Mouse (Mus musculus) heart, embryonic 14.5 days (tissue): Measurements from ENCODE around the gene Ctf2. TPM values are rescaled to one million over a fixed set of nuclear protein-coding genes. Genes with fewer than 3 reads are reported as not detected.
A peak's percentile ranks its signal among the peaks of the same experiment; 100 is the strongest.
"Not testable (repeated sequence)": the region's sequence is repeated elsewhere in the genome, so short reads cannot be mapped to it uniquely, and the experiment has no call there.

Experiments
- ATAC-seq: fragments of 200-750 bp; cut with Nextera tagmentation; 2 replicates; pipeline ENCODE4 v1.8.0; 2017; ENCODE audit warnings: low read depth, moderate TSS enrichment; ENCODE audit not compliant: insufficient number of reproducible peaks, insufficient read depth, low FRiP score
- H3K27ac ChIP-seq, 2 experiments: fragments of 200-500 bp in 1 of 2; fragments of 300-500 bp in 1 of 2; sonication (generic) in 1 of 2; replicated peaks in 1 of 2; 2 replicates each; pipeline ENCODE4 v1.5.1; 2012 to 2014; ENCODE audit warnings: low read depth in 2 of 2, low read length in 2 of 2, control low read depth in 1 of 2, mild to moderate bottlenecking in 1 of 2, mixed read lengths in 1 of 2; ENCODE audit not compliant: control insufficient read depth in 1 of 2, insufficient read depth in 1 of 2
- H3K27me3 ChIP-seq: fragments of 300-500 bp; sonication (generic); 2 replicates; pipeline ENCODE4 v1.6.1; 2014; ENCODE audit warnings: mild to moderate bottlenecking, low read length, control low read depth; ENCODE audit not compliant: control insufficient read depth, insufficient read depth
- H3K36me3 ChIP-seq: fragments of 300-500 bp; sonication (generic); 2 replicates; pipeline ENCODE4 v1.6.1; 2014; ENCODE audit warnings: mild to moderate bottlenecking, control low read depth, low read length, mixed read lengths; ENCODE audit not compliant: control insufficient read depth, insufficient read depth
- H3K4me1 ChIP-seq, 2 experiments: fragments of 200-500 bp in 1 of 2; fragments of 300-500 bp in 1 of 2; sonication (generic) in 1 of 2; 2 replicates each; pipeline ENCODE4 v1.6.1; 2012 to 2014; ENCODE audit warnings: low read length in 2 of 2, control low read depth in 1 of 2, mixed read lengths in 1 of 2; ENCODE audit not compliant: control insufficient read depth in 2 of 2, insufficient read depth in 2 of 2
- H3K4me2 ChIP-seq: fragments of 300-500 bp; sonication (generic); 2 replicates; pipeline ENCODE4 v1.6.1; 2014; ENCODE audit warnings: mild to moderate bottlenecking, low read length
- H3K4me3 ChIP-seq, 2 experiments: fragments of 200-500 bp in 1 of 2; fragments of 300-500 bp in 1 of 2; sonication (generic) in 1 of 2; 2 replicates each; pipeline ENCODE4 v1.5.1; 2012 to 2014; ENCODE audit warnings: low read length in 2 of 2, mild to moderate bottlenecking in 2 of 2, control low read depth in 1 of 2, low read depth in 1 of 2, moderate library complexity in 1 of 2; ENCODE audit not compliant: control insufficient read depth in 1 of 2, insufficient read depth in 1 of 2
- H3K9ac ChIP-seq: fragments of 300-500 bp; sonication (generic); 2 replicates; pipeline ENCODE4 v1.6.1; 2014; ENCODE audit warnings: mild to moderate bottlenecking, low read length
- H3K9me3 ChIP-seq: fragments of 300-500 bp; sonication (generic); 2 replicates; pipeline ENCODE4 v1.6.1; 2016; ENCODE audit warnings: low read length, control low read depth; ENCODE audit not compliant: control insufficient read depth
- WGBS: fragments of 180-500 bp; shearing (Covaris S2); extraction: QIAGEN DNeasy Blood & Tissue Kit; methylation state at CpG from one replicate; pipeline ENCODE4 v1.1.7; 2014; 5-methylcytosine and 5-hydroxymethylcytosine counted together
- polyA plus RNA-seq: library from polyadenylated mRNA; unstranded; fragments of >200 nt; fragmentation: Nextera tagmentation; extraction: Ambion mirVana; gene quantifications from 2 replicates; pipeline ENCODE4 v1.2.1, GENCODE M21; 2014

The Ctf2 gene
- polyA plus RNA-seq, 1 experiment from 2014 or later: not detected

DNA sequence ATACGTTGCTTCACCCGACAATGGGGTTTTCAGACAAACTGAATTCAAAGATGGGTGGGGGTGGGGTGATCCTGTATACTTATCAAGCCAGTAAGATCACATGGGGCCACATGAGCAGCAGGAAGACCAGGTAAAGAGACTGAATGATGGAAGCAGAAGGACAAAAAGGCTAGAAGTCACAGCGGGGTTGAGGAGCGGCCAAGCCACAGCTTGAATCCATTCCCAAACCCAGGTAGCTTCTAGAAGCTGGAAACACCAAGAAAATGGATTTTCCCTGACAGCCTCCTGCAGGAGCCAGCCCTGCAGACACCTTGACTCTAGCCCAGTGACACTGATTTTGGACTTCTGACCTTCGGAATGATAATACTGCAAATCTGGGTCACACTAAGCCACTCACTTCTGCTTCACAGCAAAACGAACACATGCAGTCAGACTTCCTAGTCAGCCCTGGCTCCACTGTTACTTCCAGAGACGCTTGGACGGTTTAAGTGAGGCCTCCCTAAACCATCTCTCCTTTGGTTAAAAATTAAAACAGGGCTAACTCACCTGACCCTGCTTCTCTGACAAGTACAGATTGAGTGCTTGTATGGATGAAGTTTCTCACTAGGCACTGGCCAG lies 28.3 kb downstream of the Ctf2 start:
- no peak overlapping the region for H3K9ac ChIP-seq
- WGBS: 88% methylated on average over 8 of the region's 8 CpGs
- no peak overlapping the region for H3K4me3 ChIP-seq
- H3K36me3 ChIP-seq: peaks cover 70% of the 10 kb centered on the region
- H3K9me3 ChIP-seq: no peaks in the 10 kb centered on the region
- no peak for ATAC-seq
- peaks cover 10 to 12% of the 10 kb centered on the region in 2 experiments; a peak in 3 of 4 replicates for H3K4me1 ChIP-seq
- no peak overlapping the region for H3K4me2 ChIP-seq
- no peaks in the 10 kb centered on the region for H3K27me3 ChIP-seq
- H3K27ac ChIP-seq: no peak overlapping the region

DNA sequence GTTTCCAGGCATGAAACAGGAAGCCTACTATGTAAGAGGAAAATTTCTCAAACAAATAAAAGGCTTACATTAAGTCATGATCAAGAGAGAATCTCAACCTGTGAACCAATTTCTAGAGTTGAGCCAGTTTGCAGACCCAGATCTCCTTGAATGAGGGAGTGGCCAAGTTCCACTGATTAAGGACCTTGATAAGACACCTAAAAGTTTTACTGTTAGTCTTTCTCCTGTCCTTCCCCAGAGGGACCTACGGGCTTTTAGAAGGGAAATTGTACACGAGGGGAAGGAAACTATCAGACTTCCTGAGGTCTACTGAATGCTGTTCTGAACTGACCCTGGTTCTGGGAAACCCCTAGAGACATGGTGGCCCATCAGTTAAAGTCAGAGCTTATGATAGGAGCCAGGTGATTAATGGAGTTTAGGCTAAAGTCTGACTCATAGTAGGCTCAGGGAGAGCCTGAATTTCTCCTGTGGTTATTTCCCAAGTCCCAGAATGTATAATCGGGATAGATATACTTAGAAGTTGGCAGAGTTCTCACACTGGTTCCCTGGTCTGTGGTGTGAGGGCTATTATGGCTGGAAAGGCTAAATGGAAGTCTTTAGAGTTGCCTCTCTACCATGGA lies 31.1 kb downstream of the Ctf2 start:
- H3K36me3 ChIP-seq: peaks cover 55% of the 10 kb centered on the region
- 71% methylated on average over 3 of the region's 3 CpGs for WGBS
- no peak overlapping the region for H3K9ac ChIP-seq
- no peak overlapping the region for H3K27ac ChIP-seq
- no peak for ATAC-seq
- no peaks in the 10 kb centered on the region for H3K4me1 ChIP-seq
- no peaks in the 10 kb centered on the region for H3K27me3 ChIP-seq
- H3K9me3 ChIP-seq: no peaks in the 10 kb centered on the region
- H3K4me2 ChIP-seq: no peak overlapping the region
- H3K4me3 ChIP-seq: no peak overlapping the region

DNA sequence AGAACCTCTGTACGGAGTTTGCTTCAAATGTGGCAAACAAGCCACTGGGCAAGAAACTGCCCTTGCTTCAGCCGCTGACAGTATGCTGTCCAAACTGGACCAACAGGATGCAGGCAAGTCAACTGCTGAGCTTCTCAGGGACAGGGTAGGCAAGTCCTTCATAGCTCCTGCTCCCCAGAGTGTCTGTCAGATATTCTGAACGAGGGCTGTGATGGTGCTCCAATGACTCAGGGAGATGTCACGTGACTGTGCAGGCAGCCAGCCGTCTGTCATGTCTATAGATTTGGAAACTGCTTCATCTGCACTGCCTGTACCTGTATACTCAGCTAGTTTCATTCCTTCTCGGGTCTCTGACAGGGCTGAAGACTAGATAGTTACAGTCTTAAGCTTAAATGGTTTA lies 33.0 kb downstream of the Ctf2 start:
- Histone ChIP-seq H3K4me3 (no peak overlapping the region), H3K4me1 (no peaks in the 10 kb centered on the region), H3K9me3 (no peaks in the 10 kb centered on the region), H3K4me2 (no peak overlapping the region), H3K9ac (no peak overlapping the region), H3K27me3 (no peaks in the 10 kb centered on the region), H3K36me3 (peaks cover 46% of the 10 kb centered on the region), H3K27ac (no peak overlapping the region)
- WGBS: 61% methylated on average over 6 of the region's 6 CpGs
- ATAC-seq: no peak

DNA sequence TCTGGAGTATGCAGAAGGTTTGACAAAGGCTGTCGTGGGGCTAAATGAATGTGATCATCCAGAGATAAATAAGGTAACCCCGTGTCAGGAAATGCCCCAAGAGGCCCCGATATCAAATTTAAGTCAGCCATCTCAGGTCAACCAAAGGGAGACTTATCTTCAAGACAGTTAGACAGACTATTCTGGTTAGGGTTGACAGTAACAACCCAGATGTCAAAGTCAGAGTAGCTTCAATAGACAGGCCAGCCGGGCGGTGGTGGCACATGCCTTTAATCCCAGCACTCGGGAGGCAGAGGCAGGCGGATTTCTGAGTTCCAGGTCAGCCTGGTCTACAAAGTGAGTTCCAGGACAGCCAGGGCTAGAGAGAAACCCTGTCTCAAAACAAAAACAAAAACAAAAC lies 38.2 kb downstream of the Ctf2 start:
- H3K4me3 ChIP-seq, H3K27ac ChIP-seq, H3K36me3 ChIP-seq, H3K4me2 ChIP-seq, H3K9ac ChIP-seq, H3K27me3 ChIP-seq, H3K9me3 ChIP-seq, ATAC-seq: not testable (repeated sequence)
- WGBS: 87% methylated on average over 7 of the region's 7 CpGs
- H3K4me1 ChIP-seq: peaks cover 14 to 22% of the 10 kb centered on the region in 2 experiments

DNA sequence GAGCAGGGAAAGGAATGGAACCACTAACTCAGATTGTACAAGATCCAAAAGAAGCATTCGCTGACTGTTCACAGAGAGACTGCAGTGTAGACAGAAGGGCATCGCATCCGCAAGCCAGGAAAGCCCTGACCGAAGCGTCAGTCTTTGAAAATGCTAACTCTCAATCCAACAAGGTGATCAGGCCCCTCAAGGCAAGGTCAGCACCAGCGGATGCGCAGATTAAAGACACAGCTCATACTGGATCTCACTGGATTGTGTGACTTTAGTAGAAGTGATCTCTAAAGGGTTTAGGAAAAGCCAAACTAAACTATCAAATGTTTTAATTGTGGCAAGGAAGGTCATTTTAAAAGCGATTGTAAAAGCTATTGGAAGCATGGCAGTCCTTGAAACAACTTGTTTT lies 38.7 kb downstream of the Ctf2 start:
- Histone ChIP-seq H3K36me3 (peaks cover 6% of the 10 kb centered on the region; the same call in 1 of the 2 replicates), H3K9me3 (no peaks in the 10 kb centered on the region), H3K4me3 (no peak overlapping the region), H3K9ac (no peak overlapping the region), H3K27me3 (no peaks in the 10 kb centered on the region), H3K27ac (no peak overlapping the region), H3K4me2 (no peak overlapping the region), H3K4me1 (peaks cover 14 to 26% of the 10 kb centered on the region in 2 experiments)
- WGBS: 89% methylated on average over 8 of the region's 8 CpGs
- ATAC-seq: no peak

DNA sequence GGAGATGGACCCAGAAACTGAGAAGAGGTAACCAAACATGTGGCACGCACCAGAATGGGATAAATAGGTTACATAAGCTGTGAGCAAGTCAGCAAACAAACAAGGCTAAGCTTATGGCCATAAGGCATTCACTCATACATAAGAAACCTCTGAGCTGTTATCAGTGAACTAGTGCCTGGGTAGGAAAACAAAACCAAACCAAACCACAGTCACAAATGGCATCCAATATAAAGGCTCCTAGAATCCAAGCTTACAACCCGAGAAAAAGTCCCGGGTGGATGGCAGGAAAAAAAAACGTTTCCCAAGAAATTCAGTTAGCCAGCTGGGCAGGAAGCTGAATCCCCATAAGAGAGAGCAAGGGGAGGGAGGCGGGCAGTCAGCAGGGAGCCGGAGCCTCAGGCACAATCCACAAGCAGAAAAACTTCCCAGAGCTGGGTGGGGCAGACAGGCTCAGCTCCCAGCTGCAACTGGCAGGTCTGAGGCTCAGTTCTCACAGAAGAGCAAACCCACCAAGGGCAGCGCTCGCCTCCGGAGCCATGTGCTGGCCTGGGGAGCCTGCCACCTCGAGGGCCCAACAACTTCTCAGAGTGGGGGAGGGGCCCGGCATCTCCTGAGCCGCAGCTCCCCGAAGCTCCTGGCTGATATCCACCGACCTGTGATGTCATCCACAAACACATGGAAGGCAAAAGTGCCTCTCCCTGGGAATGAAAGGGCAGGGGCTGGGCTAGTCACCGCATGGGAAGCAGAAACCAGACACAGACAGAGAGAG lies 40.6 kb downstream of the Ctf2 start:
- Histone ChIP-seq H3K36me3 (peaks cover 6% of the 10 kb centered on the region; the same call in 1 of the 2 replicates), H3K4me2 (peak overlapping the region; percentile 72), H3K4me3 (peak overlapping the region; percentile 32 to 43), H3K9me3 (no peaks in the 10 kb centered on the region), H3K27me3 (no peaks in the 10 kb centered on the region), H3K27ac (peak overlapping the region; percentile 97), H3K4me1 (peaks cover 20 to 32% of the 10 kb centered on the region in 2 experiments), H3K9ac (peak overlapping the region; percentile 63)
- WGBS: 4% methylated on average over 15 of the region's 15 CpGs
- ATAC-seq: peak; percentile 77

DNA sequence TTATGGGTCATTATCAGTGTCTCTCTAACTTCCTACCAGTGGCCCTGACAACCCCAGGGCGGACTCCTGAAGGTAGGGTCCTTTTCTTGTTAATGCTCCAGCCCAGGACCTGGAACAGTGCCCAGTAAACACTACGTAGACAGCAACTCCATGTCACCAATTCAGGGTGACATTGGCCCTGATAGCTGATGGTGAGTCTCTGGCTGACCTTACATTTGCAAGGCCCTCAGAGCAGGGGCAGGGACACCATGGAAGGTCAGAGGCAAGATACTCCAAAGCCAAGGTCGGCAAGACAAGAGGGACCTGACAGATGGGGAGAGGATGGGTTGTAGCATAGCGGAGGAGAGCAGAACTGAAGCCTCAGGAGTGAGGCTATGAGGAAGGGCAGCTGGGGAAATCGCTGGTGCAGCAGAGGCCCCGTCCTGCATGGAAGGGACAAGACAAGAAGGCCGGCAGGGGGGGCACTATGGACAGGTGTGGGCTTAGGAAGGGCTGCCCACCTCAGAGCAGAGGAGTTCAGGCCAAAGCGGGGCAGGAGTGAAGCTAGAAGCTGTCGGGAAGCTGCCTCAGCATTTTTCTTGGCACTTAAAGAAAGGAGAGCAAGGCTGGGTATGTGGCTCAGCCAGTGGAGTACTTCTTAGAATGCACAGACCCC lies 42.2 kb downstream of the Ctf2 start:
- Histone ChIP-seq H3K4me2 (no peak overlapping the region), H3K27me3 (no peaks in the 10 kb centered on the region), H3K27ac (peak overlapping the region; percentile 56 to 62; a peak in 3 of 4 replicates), H3K4me3 (no peak overlapping the region), H3K36me3 (0 out of 2 replicates have a peak, but pooled peaks cover under 1% of the 10 kb centered on the region), H3K9me3 (no peaks in the 10 kb centered on the region), H3K4me1 (peaks cover 26 to 36% of the 10 kb centered on the region in 2 experiments), H3K9ac (peak overlapping the region; percentile 34; the same call in 1 of the 2 replicates)
- no peak for ATAC-seq
- 52% methylated on average over 9 of the region's 9 CpGs for WGBS
